Mouse (Mus musculus): ENCODE measurements around the gene Pdgfra. TPM values are rescaled to one million over a fixed set of nuclear protein-coding genes. Genes with fewer than 3 reads are reported as not detected.

Pdgfra gene
- polyA plus RNA-seq, 1 experiment from 2014 or later = 29.2 TPM

GRCm38 (mm10) chr5:75156554-75157036, 4.5 kb downstream of the Pdgfra start:
- Histone ChIP-seq H3K4me1 (peaks cover 19% of the 10 kb centered on the region), H3K9me3 (no peaks in the 10 kb centered on the region), H3K27ac (peak overlapping the region; percentile 74), H3K4me2 (peak overlapping the region; percentile 96), H3K36me3 (no peaks in the 10 kb centered on the region), H3K9ac (peak overlapping the region; percentile 54), H3K27me3 (replicated peaks) (peaks cover 15% of the 10 kb centered on the region; the same call in 1 of the 2 replicates), H3K4me3 (replicated peaks) (peak overlapping the region; percentile 59)
- under 1% methylated on average over 21 of the region's 21 CpGs for WGBS
- no peak; the same call in 1 of the 2 replicates for ATAC-seq (ENCODE audit: insufficient read depth, low FRiP score, low read depth)

GRCm38 (mm10) chr5:75157038-75157437, 4.9 kb downstream of the Pdgfra start:
- ATAC-seq (ENCODE audit: insufficient read depth, low FRiP score, low read depth) = no peak
- Histone ChIP-seq H3K9ac (no peak overlapping the region), H3K9me3 (no peaks in the 10 kb centered on the region), H3K4me2 (peak overlapping the region; percentile 96), H3K27me3 (replicated peaks) (peaks cover 15% of the 10 kb centered on the region; the same call in 1 of the 2 replicates), H3K4me3 (replicated peaks) (peak overlapping the region; percentile 59), H3K36me3 (no peaks in the 10 kb centered on the region), H3K4me1 (peaks cover 19% of the 10 kb centered on the region), H3K27ac (peak overlapping the region; percentile 74; the same call in 1 of the 2 replicates)
- under 1% methylated on average over 3 of the region's 3 CpGs for WGBS

- Histone ChIP-seq H3K27me3 (replicated peaks) (no peaks in the 10 kb centered on the region), H3K4me1 (peaks cover 2% of the 10 kb centered on the region; the same call in 1 of the 2 replicates), H3K36me3 (0 out of 2 replicates have a peak, but pooled peaks cover 5% of the 10 kb centered on the region), H3K9me3 (no peaks in the 10 kb centered on the region), H3K9ac (no peak overlapping the region), H3K27ac (no peak overlapping the region), H3K4me3 (replicated peaks) (no peak overlapping the region), H3K4me2 (no peak overlapping the region)
- 35% methylated on average over 12 of the region's 12 CpGs for WGBS
- no peak for ATAC-seq (ENCODE audit: insufficient read depth, low FRiP score, low read depth)
These were observed 8.6 kb downstream of the Pdgfra start for GRCm38 (mm10) chr5:75160530-75161170.

- Histone ChIP-seq H3K36me3 (0 out of 2 replicates have a peak, but pooled peaks cover 5% of the 10 kb centered on the region), H3K9me3 (no peaks in the 10 kb centered on the region), H3K27ac (no peak overlapping the region), H3K4me3 (replicated peaks) (no peak overlapping the region), H3K4me1 (peaks cover 2% of the 10 kb centered on the region; the same call in 1 of the 2 replicates), H3K27me3 (replicated peaks) (no peaks in the 10 kb centered on the region), H3K4me2 (no peak overlapping the region), H3K9ac (no peak overlapping the region)
- ATAC-seq (ENCODE audit: insufficient read depth, low FRiP score, low read depth) = no peak
- 83% methylated on average over 6 of the region's 6 CpGs for WGBS
These were observed 9.5 kb downstream of the Pdgfra start for GRCm38 (mm10) chr5:75161586-75161985.

GRCm38 (mm10) chr5:75163289-75163951, 11.3 kb downstream of the Pdgfra start:
- no peak overlapping the region for H3K27ac ChIP-seq
- 0 out of 2 replicates have a peak, but pooled peaks cover 5% of the 10 kb centered on the region for H3K36me3 ChIP-seq
- no peak overlapping the region for H3K9ac ChIP-seq
- no peaks in the 10 kb centered on the region for H3K9me3 ChIP-seq
- whole genome bisulfite sequencing = 81% methylated on average over 23 of the region's 23 CpGs
- no peaks in the 10 kb centered on the region for H3K27me3 ChIP-seq (replicated peaks)
- H3K4me2 ChIP-seq = no peak overlapping the region
- no peak for ATAC-seq (ENCODE audit: insufficient read depth, low FRiP score, low read depth)
- H3K4me3 ChIP-seq (replicated peaks) = no peak overlapping the region
- peaks cover 2% of the 10 kb centered on the region; the same call in 1 of the 2 replicates for H3K4me1 ChIP-seq

GRCm38 (mm10) chr5:75164688-75165087, 12.6 kb downstream of the Pdgfra start:
- H3K9me3 ChIP-seq = no peaks in the 10 kb centered on the region
- H3K9ac ChIP-seq = no peak overlapping the region
- H3K27ac ChIP-seq = no peak overlapping the region
- 0 out of 2 replicates have a peak, but pooled peaks cover 5% of the 10 kb centered on the region for H3K36me3 ChIP-seq
- peaks cover 2% of the 10 kb centered on the region; the same call in 1 of the 2 replicates for H3K4me1 ChIP-seq
- no peak for ATAC-seq (ENCODE audit: insufficient read depth, low FRiP score, low read depth)
- no peaks in the 10 kb centered on the region for H3K27me3 ChIP-seq (replicated peaks)
- 71% methylated on average over 4 of the region's 4 CpGs for WGBS
- no peak overlapping the region for H3K4me2 ChIP-seq
- no peak overlapping the region for H3K4me3 ChIP-seq (replicated peaks)

GRCm38 (mm10) chr5:75169837-75170236, 17.7 kb downstream of the Pdgfra start:
- Histone ChIP-seq H3K36me3 (no peaks in the 10 kb centered on the region), H3K4me2 (no peak overlapping the region), H3K27ac (no peak overlapping the region), H3K27me3 (replicated peaks) (no peaks in the 10 kb centered on the region), H3K9me3 (no peaks in the 10 kb centered on the region), H3K4me1 (no peaks in the 10 kb centered on the region), H3K4me3 (replicated peaks) (no peak overlapping the region), H3K9ac (no peak overlapping the region)
- ATAC-seq (ENCODE audit: insufficient read depth, low FRiP score, low read depth) = no peak
- 87% methylated on average over 6 of the region's 6 CpGs for WGBS

- Histone ChIP-seq H3K9me3 (no peaks in the 10 kb centered on the region), H3K36me3 (0 out of 2 replicates have a peak, but pooled peaks cover 7% of the 10 kb centered on the region), H3K4me3 (replicated peaks) (no peak overlapping the region), H3K4me2 (no peak overlapping the region), H3K9ac (no peak overlapping the region), H3K27me3 (replicated peaks) (no peaks in the 10 kb centered on the region), H3K27ac (no peak overlapping the region), H3K4me1 (no peaks in the 10 kb centered on the region)
- 87% methylated on average over 10 of the region's 10 CpGs for WGBS
- ATAC-seq (ENCODE audit: insufficient read depth, low FRiP score, low read depth) = no peak
These were observed 19.8 kb downstream of the Pdgfra start for GRCm38 (mm10) chr5:75171859-75172258.

- H3K9ac ChIP-seq = no peak overlapping the region
- no peak overlapping the region for H3K4me2 ChIP-seq
- H3K36me3 ChIP-seq = peaks cover 13% of the 10 kb centered on the region; the same call in 1 of the 2 replicates
- no peaks in the 10 kb centered on the region for H3K27me3 ChIP-seq (replicated peaks)
- H3K9me3 ChIP-seq = no peaks in the 10 kb centered on the region
- no peaks in the 10 kb centered on the region; the same call in 1 of the 2 replicates for H3K4me1 ChIP-seq
- H3K4me3 ChIP-seq (replicated peaks) = no peak overlapping the region
- 82% methylated on average over 10 of the region's 10 CpGs for WGBS
- no peak overlapping the region for H3K27ac ChIP-seq
- ATAC-seq (ENCODE audit: insufficient read depth, low FRiP score, low read depth) = no peak
These were observed 27.2 kb downstream of the Pdgfra start for GRCm38 (mm10) chr5:75179249-75179648.

GRCm38 (mm10) chr5:75179726-75180290, 27.7 kb downstream of the Pdgfra start:
- H3K27ac ChIP-seq = no peak overlapping the region
- no peaks in the 10 kb centered on the region; the same call in 1 of the 2 replicates for H3K4me1 ChIP-seq
- no peak overlapping the region for H3K4me2 ChIP-seq
- no peak for ATAC-seq (ENCODE audit: insufficient read depth, low FRiP score, low read depth)
- no peaks in the 10 kb centered on the region for H3K27me3 ChIP-seq (replicated peaks)
- no peaks in the 10 kb centered on the region for H3K9me3 ChIP-seq
- H3K4me3 ChIP-seq (replicated peaks) = no peak overlapping the region
- WGBS = 88% methylated on average over 12 of the region's 12 CpGs
- peaks cover 13% of the 10 kb centered on the region; the same call in 1 of the 2 replicates for H3K36me3 ChIP-seq
- no peak overlapping the region for H3K9ac ChIP-seq

- no peak for ATAC-seq (ENCODE audit: insufficient read depth, low FRiP score, low read depth)
- H3K9ac ChIP-seq = no peak overlapping the region
- no peaks in the 10 kb centered on the region for H3K27me3 ChIP-seq (replicated peaks)
- no peak overlapping the region for H3K27ac ChIP-seq
- no peak overlapping the region for H3K4me3 ChIP-seq (replicated peaks)
- 0 out of 2 replicates have a peak, but pooled peaks cover 6% of the 10 kb centered on the region for H3K36me3 ChIP-seq
- no peaks in the 10 kb centered on the region; the same call in 1 of the 2 replicates for H3K4me1 ChIP-seq
- H3K9me3 ChIP-seq = no peaks in the 10 kb centered on the region
- WGBS = 78% methylated on average over 6 of the region's 6 CpGs
- no peak overlapping the region for H3K4me2 ChIP-seq
These were observed 31.6 kb downstream of the Pdgfra start for GRCm38 (mm10) chr5:75183653-75184052.
